Mouse (Mus musculus) heart, embryonic 14.5 days (tissue): ENCODE results near the gene Pqbp1. TPM values are rescaled to one million over a fixed set of nuclear protein-coding genes. Genes with fewer than 3 reads are reported as not detected.
"Not testable (repeated sequence)": the region's sequence is repeated elsewhere in the genome, so short reads cannot be mapped to it uniquely, and the experiment has no call there.

Source experiments
- ATAC-seq: fragments of 200-750 bp; cut with Nextera tagmentation; 2 replicates; pipeline ENCODE4 v1.8.0; 2017; ENCODE audit warnings: low read depth, moderate TSS enrichment; ENCODE audit not compliant: insufficient number of reproducible peaks, insufficient read depth, low FRiP score
- H3K27ac ChIP-seq, 2 experiments: fragments of 200-500 bp in 1 of 2; fragments of 300-500 bp in 1 of 2; sonication (generic) in 1 of 2; replicated peaks in 1 of 2; 2 replicates each; pipeline ENCODE4 v1.5.1; 2012 to 2014; ENCODE audit warnings: low read depth in 2 of 2, low read length in 2 of 2, control low read depth in 1 of 2, mild to moderate bottlenecking in 1 of 2, mixed read lengths in 1 of 2; ENCODE audit not compliant: control insufficient read depth in 1 of 2, insufficient read depth in 1 of 2
- H3K27me3 ChIP-seq: fragments of 300-500 bp; sonication (generic); 2 replicates; pipeline ENCODE4 v1.6.1; 2014; ENCODE audit warnings: mild to moderate bottlenecking, low read length, control low read depth; ENCODE audit not compliant: control insufficient read depth, insufficient read depth
- H3K36me3 ChIP-seq: fragments of 300-500 bp; sonication (generic); 2 replicates; pipeline ENCODE4 v1.6.1; 2014; ENCODE audit warnings: mild to moderate bottlenecking, control low read depth, low read length, mixed read lengths; ENCODE audit not compliant: control insufficient read depth, insufficient read depth
- H3K4me1 ChIP-seq, 2 experiments: fragments of 200-500 bp in 1 of 2; fragments of 300-500 bp in 1 of 2; sonication (generic) in 1 of 2; 2 replicates each; pipeline ENCODE4 v1.6.1; 2012 to 2014; ENCODE audit warnings: low read length in 2 of 2, control low read depth in 1 of 2, mixed read lengths in 1 of 2; ENCODE audit not compliant: control insufficient read depth in 2 of 2, insufficient read depth in 2 of 2
- H3K4me2 ChIP-seq: fragments of 300-500 bp; sonication (generic); 2 replicates; pipeline ENCODE4 v1.6.1; 2014; ENCODE audit warnings: mild to moderate bottlenecking, low read length
- H3K4me3 ChIP-seq, 2 experiments: fragments of 200-500 bp in 1 of 2; fragments of 300-500 bp in 1 of 2; sonication (generic) in 1 of 2; 2 replicates each; pipeline ENCODE4 v1.5.1; 2012 to 2014; ENCODE audit warnings: low read length in 2 of 2, mild to moderate bottlenecking in 2 of 2, control low read depth in 1 of 2, low read depth in 1 of 2, moderate library complexity in 1 of 2; ENCODE audit not compliant: control insufficient read depth in 1 of 2, insufficient read depth in 1 of 2
- H3K9ac ChIP-seq: fragments of 300-500 bp; sonication (generic); 2 replicates; pipeline ENCODE4 v1.6.1; 2014; ENCODE audit warnings: mild to moderate bottlenecking, low read length
- H3K9me3 ChIP-seq: fragments of 300-500 bp; sonication (generic); 2 replicates; pipeline ENCODE4 v1.6.1; 2016; ENCODE audit warnings: low read length, control low read depth; ENCODE audit not compliant: control insufficient read depth
- WGBS: fragments of 180-500 bp; shearing (Covaris S2); extraction: QIAGEN DNeasy Blood & Tissue Kit; methylation state at CpG from one replicate; pipeline ENCODE4 v1.1.7; 2014; 5-methylcytosine and 5-hydroxymethylcytosine counted together
- polyA plus RNA-seq: library from polyadenylated mRNA; unstranded; fragments of >200 nt; fragmentation: Nextera tagmentation; extraction: Ambion mirVana; gene quantifications from 2 replicates; pipeline ENCODE4 v1.2.1, GENCODE M21; 2014

Gene Pqbp1
- polyA plus RNA-seq, 1 experiment from 2014 or later: 65.1 TPM

DNA sequence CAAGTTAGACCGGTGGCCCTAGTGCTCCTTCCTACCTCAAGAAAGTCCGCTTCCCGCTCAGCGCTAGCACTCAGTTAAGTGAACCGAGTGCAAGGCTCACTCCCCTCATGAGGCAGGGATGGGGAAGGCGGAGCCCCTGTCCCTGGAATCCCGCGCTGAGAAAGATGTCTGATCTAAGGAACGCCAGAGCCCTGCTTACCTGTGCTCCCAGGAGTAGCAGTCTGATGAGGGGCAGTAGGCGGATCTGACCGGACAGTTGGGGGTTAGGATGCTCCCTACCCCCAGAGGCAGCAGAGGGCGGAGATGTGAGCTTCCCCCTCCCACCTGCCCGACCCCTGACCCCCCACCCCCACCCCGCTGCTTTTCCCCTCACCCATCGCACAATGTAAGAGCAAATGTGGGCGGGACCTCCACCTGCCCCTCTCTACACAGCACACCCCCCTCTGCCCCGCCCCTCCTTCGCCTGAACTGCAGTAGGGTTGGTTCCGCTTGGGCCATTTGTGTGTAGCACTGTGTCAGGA, 29.3 kb upstream of the Pqbp1 start, which contains the start of gene Eras:
Eras (minus strand) TSS at position 338 of the 521 bp plus-strand sequence.
- no peak for ATAC-seq
- WGBS: 17% methylated on average over 18 of the region's 19 CpGs
- no peak within 1 kb of the TSS for H3K4me3 ChIP-seq
- no peaks in the 10 kb centered on the region for H3K9me3 ChIP-seq
- peaks cover 28% of the 10 kb centered on the region; the same call in 1 of the 2 replicates for H3K36me3 ChIP-seq
- no peaks in the 10 kb centered on the region for H3K4me1 ChIP-seq
- peaks cover 48% of the 10 kb centered on the region for H3K27me3 ChIP-seq
- peak within 1 kb of the TSS; percentile 34 for H3K4me2 ChIP-seq
- H3K27ac ChIP-seq: no peak within 1 kb of the TSS
- H3K9ac ChIP-seq: no peak within 1 kb of the TSS

DNA sequence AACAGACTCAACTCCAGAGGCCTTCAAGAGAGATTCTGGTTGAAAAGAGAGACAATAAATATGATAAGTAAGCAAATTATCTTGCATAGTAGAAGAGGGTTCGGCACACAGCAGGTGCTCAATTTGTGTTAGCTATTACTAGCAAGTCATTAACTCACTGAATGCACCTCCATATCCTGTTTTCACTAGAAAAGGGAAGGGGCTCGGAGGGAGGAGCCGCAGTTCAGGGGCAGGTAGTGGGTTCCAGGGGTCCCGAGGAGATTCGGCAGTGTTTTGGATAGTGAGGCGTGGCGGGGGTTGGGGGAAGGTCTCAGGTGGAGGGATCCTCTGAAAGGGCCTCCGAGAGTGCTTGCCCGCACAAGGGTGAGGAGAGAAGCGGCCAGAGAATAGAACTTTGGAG, 28.0 kb upstream of the Pqbp1 start:
- Histone ChIP-seq H3K4me3 (no peak overlapping the region), H3K27me3 (peaks cover 60% of the 10 kb centered on the region)
- 25% methylated on average over 10 of the region's 10 CpGs for WGBS

DNA sequence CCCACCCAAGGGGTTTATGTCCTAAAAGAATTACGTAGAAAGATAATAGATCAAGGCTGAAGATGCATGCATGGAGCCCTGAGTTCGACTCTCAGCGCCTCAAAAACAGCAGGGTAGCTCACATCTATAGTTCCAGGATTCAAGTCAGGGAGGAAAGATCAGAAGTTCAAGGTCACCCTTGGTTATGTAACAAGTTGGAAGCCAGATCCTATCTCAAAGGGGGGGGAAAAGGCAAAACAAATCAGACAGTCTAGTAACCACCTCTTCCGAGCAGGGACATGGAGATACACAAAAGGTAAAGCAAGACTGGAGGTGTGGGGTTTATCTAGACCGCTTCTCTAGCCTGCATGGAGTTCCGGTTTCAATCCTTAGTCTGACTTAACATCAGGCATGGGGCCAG, 27.2 kb upstream of the Pqbp1 start:
- H3K36me3 ChIP-seq: peaks cover 12% of the 10 kb centered on the region; the same call in 1 of the 2 replicates
- no peak overlapping the region for H3K4me2 ChIP-seq
- H3K4me1 ChIP-seq: no peaks in the 10 kb centered on the region
- no peak overlapping the region for H3K4me3 ChIP-seq
- peaks cover 69% of the 10 kb centered on the region for H3K27me3 ChIP-seq
- no peak overlapping the region for H3K9ac ChIP-seq
- ATAC-seq: no peak
- H3K9me3 ChIP-seq: no peaks in the 10 kb centered on the region
- 66% methylated on average over 6 of the region's 6 CpGs for WGBS
- no peak overlapping the region for H3K27ac ChIP-seq

More for the DNA sequence above, 28.0 kb upstream of the Pqbp1 start:
- no peaks in the 10 kb centered on the region for H3K9me3 ChIP-seq
- H3K36me3 ChIP-seq: peaks cover 20% of the 10 kb centered on the region; the same call in 1 of the 2 replicates
- no peak for ATAC-seq
- no peaks in the 10 kb centered on the region for H3K4me1 ChIP-seq
- peak overlapping the region; percentile 34; the same call in 1 of the 2 replicates for H3K4me2 ChIP-seq
- H3K9ac ChIP-seq: no peak overlapping the region
- H3K27ac ChIP-seq: no peak overlapping the region

DNA sequence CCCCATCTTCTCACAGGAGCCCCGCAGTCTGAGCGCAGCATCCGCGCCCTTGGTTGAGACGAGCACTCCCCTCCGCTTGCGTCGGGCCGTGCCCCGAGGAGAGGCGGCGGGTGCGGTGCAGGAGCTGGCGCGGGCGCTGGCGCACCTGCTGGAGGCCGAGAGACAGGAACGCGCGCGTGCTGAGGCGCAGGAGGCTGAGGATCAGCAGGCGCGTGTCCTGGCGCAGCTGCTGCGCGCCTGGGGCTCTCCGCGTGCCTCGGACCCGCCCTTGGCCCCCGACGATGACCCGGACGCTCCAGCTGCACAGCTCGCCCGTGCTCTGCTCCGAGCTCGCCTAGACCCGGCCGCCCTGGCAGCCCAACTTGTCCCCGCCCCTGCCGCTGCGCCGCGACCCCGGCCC, 23.0 kb upstream of the Pqbp1 start:
- Histone ChIP-seq H3K9me3 (no peaks in the 10 kb centered on the region), H3K9ac (no peak overlapping the region), H3K27ac (no peak overlapping the region), H3K4me3 (peak overlapping the region; percentile 28 to 31), H3K27me3 (peaks cover 79% of the 10 kb centered on the region), H3K4me2 (peak overlapping the region; percentile 59), H3K36me3 (no peaks in the 10 kb centered on the region), H3K4me1 (no peaks in the 10 kb centered on the region)
- WGBS: 17% methylated on average over 41 of the region's 48 CpGs
- ATAC-seq: no peak

DNA sequence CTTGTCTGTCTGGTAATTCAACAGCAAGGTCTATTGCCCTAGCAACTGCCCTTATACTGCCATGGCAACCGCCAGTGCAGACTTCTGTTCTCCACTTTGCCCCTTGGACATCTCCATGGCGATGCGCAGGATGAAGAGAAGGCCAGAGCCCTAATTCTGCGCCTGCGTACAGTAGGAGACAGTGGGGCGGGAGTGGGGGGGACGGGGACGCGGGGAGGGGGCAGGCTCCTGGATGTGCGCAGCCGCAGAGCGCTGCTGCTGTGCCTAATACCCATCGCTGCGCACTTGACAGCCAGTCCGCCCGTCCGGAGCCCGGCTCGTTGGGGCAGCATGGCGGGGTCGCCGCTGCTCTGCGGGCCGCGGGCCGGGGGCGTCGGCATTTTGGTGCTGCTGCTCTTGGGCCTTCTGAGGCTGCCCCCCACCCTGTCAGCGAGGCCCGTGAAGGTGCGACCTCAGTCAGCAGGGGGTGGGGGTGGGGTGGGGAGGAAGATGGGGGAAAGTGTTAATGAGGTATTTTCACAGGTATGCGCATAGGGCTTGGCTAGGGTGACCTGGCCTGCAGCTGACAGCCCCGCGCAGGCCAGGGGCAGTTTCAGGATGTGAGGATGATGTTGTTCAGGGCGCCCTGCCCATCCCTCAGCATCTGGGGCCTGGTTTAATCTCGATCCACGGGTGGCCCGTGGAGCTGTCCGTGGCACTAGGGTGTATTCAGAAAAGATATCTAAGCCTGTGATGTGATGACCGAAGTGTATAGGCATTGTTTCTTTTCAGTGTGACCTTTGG, 20.7 kb upstream of the Pqbp1 start, which contains the start of gene Pcsk1n:
Pcsk1n (plus strand) TSS at position 222 of the 783 bp plus-strand sequence.
- Histone ChIP-seq H3K27ac (no peak within 1 kb of the TSS), H3K27me3 (peaks cover 59% of the 10 kb centered on the region), H3K4me3 (0 out of 4 replicates have a peak within 1 kb of the TSS, but pooled peaks of 1 of the 2 experiments have one; percentile 6), H3K4me2 (peak within 1 kb of the TSS; percentile 38), H3K36me3 (no peaks in the 10 kb centered on the region), H3K9ac (no peak within 1 kb of the TSS), H3K4me1 (no peaks in the 10 kb centered on the region), H3K9me3 (no peaks in the 10 kb centered on the region)
- WGBS: 13% methylated on average over 36 of the region's 40 CpGs
- ATAC-seq: no peak

DNA sequence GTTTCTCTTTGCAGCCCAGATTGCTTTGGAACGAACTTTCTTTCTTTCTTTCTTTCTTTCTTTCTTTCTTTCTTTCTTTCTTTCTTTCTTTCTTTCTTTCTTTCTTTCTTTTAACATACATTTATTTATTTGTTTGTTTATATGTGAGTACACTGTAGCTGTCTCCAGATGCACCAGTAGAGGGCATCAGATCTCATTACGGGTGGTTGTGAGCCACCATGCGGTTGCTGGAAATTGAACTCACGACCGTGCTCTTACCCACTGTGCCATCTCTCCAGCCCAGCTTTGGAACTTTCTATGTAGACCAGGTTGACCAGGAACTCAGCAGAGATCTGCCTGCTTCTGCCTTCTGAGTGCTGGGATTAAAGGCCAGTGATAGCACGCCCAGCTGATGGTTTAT, 18.9 kb upstream of the Pqbp1 start:
- not testable (repeated sequence) for H3K4me2 ChIP-seq, H3K36me3 ChIP-seq, H3K4me1 ChIP-seq, H3K27ac ChIP-seq, H3K9ac ChIP-seq, H3K9me3 ChIP-seq, H3K4me3 ChIP-seq, ATAC-seq
- H3K27me3 ChIP-seq: peaks cover 42% of the 10 kb centered on the region
- WGBS: 63% methylated on average over 6 of the region's 6 CpGs

DNA sequence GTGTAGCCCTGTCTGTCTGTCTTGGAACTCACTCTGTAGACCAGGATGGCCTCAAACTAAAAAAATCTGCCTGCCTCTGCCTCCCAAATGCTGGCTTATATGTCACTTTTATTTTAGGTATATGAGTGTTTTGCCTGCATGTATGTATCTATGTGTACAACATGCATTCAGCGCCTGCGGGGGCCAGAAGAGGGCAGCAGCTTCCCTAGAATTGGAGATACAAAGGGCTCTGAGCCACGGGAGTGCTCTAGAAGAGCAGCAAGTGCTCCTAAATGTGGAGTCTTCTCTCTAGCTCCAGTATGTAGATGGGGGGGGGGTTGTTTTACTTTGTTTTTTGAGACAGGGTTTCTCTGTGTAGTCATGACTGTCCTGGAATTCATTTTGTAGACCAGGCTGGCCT, 16.6 kb upstream of the Pqbp1 start:
- H3K9ac ChIP-seq, H3K27ac ChIP-seq, H3K4me1 ChIP-seq, ATAC-seq, H3K9me3 ChIP-seq, H3K36me3 ChIP-seq, H3K4me2 ChIP-seq, H3K4me3 ChIP-seq: not testable (repeated sequence)
- H3K27me3 ChIP-seq: peaks cover 19% of the 10 kb centered on the region
- WGBS: 23% methylated on average over 3 of the region's 3 CpGs
